Mouse (Mus musculus) C3H10T1/2 (cell line): ENCODE measurements around the gene Olfr64. TPM values are rescaled to one million over a fixed set of nuclear protein-coding genes. Genes with fewer than 3 reads are reported as not detected.

Experiments
- polyA plus RNA-seq, 2 experiments: library from polyadenylated mRNA; unstranded; fragments of >200 nt; fragmentation: generic; extraction: Trizol; gene quantifications; one replicate each; pipeline ENCODE4 v1.2.1; 2012; ENCODE audit warnings: missing spikeins in 2 of 2

Olfr64 gene
- not detected for polyA plus RNA-seq

GRCm38 (mm10) chr7:103894385-103894784 is at the start of gene Olfr64:
TSS of gene Olfr64 (minus strand) at chr7:103894485.

DNA sequence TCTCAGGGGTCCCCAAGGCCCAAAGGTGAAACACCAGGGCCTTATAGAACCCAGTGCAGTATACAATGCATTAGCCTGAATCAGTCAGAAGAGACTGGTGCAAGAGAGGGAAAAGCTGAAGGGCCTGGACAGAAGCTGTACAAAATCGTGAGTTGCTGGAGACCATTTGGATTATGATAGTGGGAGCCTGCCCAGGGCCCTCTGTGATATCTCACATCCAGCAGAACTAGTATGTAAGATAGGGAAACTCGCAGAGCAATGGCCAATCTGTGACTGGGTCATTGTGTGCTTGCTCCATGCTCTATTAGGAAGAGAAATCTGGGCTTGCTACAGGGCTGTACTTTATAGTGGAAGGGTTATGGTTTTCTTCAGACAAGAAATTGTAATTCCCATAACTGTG is 40.0 kb upstream of the Olfr64 start, which contains the start of gene Olfr632:
Olfr632 (plus strand) TSS at position 84 of the 400 bp plus-strand sequence.

GRCm38 (mm10) chr7:103928525-103928924 is 34.2 kb upstream of the Olfr64 start, which contains the start of gene Olfr631:
TSS of gene Olfr631 (plus strand) at chr7:103928825.

DNA sequence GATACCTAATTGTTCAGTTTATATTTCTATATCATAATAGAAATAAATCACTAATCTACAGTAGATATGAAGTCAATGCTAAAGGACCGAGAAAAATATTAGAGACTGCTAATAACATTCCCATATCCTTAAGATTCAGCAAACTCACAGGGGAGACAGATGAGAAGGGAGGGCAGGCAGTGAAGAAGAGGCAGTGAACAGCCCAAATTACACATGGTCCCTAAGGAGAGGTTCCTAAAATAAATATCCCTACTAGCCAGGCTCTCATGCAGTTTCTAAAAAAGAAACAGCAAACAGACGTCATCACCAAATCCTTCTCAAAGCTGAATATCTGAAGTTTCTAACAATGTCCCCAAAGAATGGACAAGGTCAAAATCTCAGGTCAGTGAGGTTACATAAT is 8.9 kb upstream of the Olfr64 start, which contains the start of gene Olfr65:
Olfr65 (plus strand) TSS at position 301 of the 400 bp plus-strand sequence.

GRCm38 (mm10) chr7:103886152-103886551 is 8.1 kb downstream of the Olfr64 start, which contains the start of gene Olfr66:
TSS of gene Olfr66 (minus strand) at chr7:103886252.

GRCm38 (mm10) chr7:103853090-103853489 is 41.2 kb downstream of the Olfr64 start, which contains the start of gene Hbb-y:
TSS of gene Hbb-y (minus strand) at chr7:103853216.

DNA sequence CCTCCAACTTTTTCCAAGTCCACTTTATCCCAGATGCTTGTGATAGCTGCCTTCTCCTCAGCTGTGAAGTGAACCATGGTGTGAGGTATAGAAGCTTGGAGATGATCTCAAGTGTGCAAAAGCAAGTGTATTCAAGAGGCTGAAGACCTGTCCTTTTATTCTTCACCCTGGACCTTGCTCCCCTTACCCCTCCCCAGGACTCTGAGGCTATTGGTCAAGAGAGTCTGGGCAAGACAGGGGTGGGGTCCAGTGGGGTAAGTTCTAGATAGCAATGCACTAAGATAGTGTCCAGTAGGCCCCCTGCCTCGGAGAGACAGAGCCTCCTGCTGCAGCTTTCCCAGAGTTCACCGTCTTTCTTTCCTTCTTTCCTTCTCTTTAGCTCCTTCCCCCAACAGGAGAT is 51.3 kb downstream of the Olfr64 start, which contains the start of gene Hbb-bh1:
Hbb-bh1 (minus strand) TSS at position 131 of the 400 bp plus-strand sequence.

DNA sequence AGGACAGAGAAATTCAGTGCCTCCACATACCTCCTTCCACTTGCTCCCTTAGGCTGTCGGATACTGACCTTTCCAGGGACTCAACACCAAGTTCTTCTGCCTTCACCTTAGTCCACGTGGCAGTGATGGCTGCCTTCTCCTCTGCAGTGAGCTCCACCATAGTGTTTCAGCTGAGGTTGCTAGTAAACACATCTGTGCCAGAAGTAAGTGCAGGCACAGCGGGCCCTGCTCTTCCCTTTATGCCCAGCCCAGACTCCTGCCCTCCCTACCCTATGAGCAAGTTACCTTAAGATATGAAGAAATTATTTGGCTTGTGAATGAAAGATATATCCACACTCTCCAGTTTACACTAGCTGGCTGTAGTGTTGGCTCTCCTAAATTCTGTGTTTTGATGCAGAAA is 54.0 kb downstream of the Olfr64 start, which contains the start of gene Hbb-bh2:
Hbb-bh2 (minus strand) TSS at position 253 of the 400 bp plus-strand sequence.

Other genes starting within 250 kb of the Olfr64 start
- gene Olfr623, start 230.8 kb downstream of the Olfr64 start, polyA plus RNA-seq = not detected
- gene Olfr624, start 223.3 kb downstream of the Olfr64 start, polyA plus RNA-seq = not detected
- not detected for gene Olfr625-ps1, start 211.8 kb downstream of the Olfr64 start, polyA plus RNA-seq
- gene Olfr243, start 179.8 kb downstream of the Olfr64 start, polyA plus RNA-seq = not detected
- gene Olfr628, start 164.1 kb downstream of the Olfr64 start, polyA plus RNA-seq = not detected
- gene Olfr629, start 149.5 kb downstream of the Olfr64 start, polyA plus RNA-seq = not detected
- not detected for gene Olfr630, start 137.2 kb downstream of the Olfr64 start, polyA plus RNA-seq
- not detected for gene Olfr69, start 122.9 kb downstream of the Olfr64 start, polyA plus RNA-seq
- not detected for gene Olfr68, start 114.8 kb downstream of the Olfr64 start, polyA plus RNA-seq
- gene Olfr67, start 102.7 kb downstream of the Olfr64 start, polyA plus RNA-seq = not detected
- not detected for gene Hbb-bt, start 80.5 kb downstream of the Olfr64 start, polyA plus RNA-seq
- not detected for gene Hbb-bs, start 66.4 kb downstream of the Olfr64 start, polyA plus RNA-seq
- not detected for gene Hbb-bh2, start 54.0 kb downstream of the Olfr64 start, polyA plus RNA-seq
- under 1 TPM; 0.08 to 0.97 TPM for gene Hbb-bh1, start 51.3 kb downstream of the Olfr64 start, polyA plus RNA-seq
- gene Hbb-y, start 41.3 kb downstream of the Olfr64 start, polyA plus RNA-seq = under 1 TPM in 1 of 2 experiments, not detected in 1; 0.06 TPM
- gene Olfr66, start 8.2 kb downstream of the Olfr64 start, polyA plus RNA-seq = not detected
- gene Olfr65, start 9.0 kb upstream of the Olfr64 start, polyA plus RNA-seq = under 1 TPM in 1 of 2 experiments, not detected in 1; 0.05 TPM
- not detected for gene Olfr631, start 34.3 kb upstream of the Olfr64 start, polyA plus RNA-seq
- gene Olfr632, start 39.9 kb upstream of the Olfr64 start, polyA plus RNA-seq = not detected
- not detected for gene Olfr633, start 50.0 kb upstream of the Olfr64 start, polyA plus RNA-seq
- gene Olfr635, start 76.7 kb upstream of the Olfr64 start, polyA plus RNA-seq = not detected
- not detected for gene Olfr638, start 104.3 kb upstream of the Olfr64 start, polyA plus RNA-seq
- not detected for gene Olfr639, start 122.8 kb upstream of the Olfr64 start, polyA plus RNA-seq
- not detected for gene Olfr640, start 131.1 kb upstream of the Olfr64 start, polyA plus RNA-seq
- not detected for gene Olfr641, start 141.0 kb upstream of the Olfr64 start, polyA plus RNA-seq
- gene Olfr642, start 158.2 kb upstream of the Olfr64 start, polyA plus RNA-seq = not detected
- not detected for gene 4930516K23Rik, start 167.0 kb upstream of the Olfr64 start, polyA plus RNA-seq
- not detected for gene Olfr644, start 177.4 kb upstream of the Olfr64 start, polyA plus RNA-seq
- gene Olfr645, start 191.0 kb upstream of the Olfr64 start, polyA plus RNA-seq = not detected
- gene Olfr646, start 210.4 kb upstream of the Olfr64 start, polyA plus RNA-seq = not detected
- gene Ubqln5, start 235.3 kb upstream of the Olfr64 start, polyA plus RNA-seq = not detected
- gene Olfr643, start 242.9 kb upstream of the Olfr64 start, polyA plus RNA-seq = not detected
- not detected for gene Ubqln3, start 248.8 kb upstream of the Olfr64 start, polyA plus RNA-seq